Mouse (Mus musculus) mature B cell (primary cell): ENCODE results near the gene Actbl2.

ENCODE experiments used
- in situ Hi-C: fragments of 300-500 bp; cut with MboI; formaldehyde crosslinking; loops from 2 replicates; pipeline ENCODE4 v1.14.3; 2019

Actbl2 gene

DNA sequence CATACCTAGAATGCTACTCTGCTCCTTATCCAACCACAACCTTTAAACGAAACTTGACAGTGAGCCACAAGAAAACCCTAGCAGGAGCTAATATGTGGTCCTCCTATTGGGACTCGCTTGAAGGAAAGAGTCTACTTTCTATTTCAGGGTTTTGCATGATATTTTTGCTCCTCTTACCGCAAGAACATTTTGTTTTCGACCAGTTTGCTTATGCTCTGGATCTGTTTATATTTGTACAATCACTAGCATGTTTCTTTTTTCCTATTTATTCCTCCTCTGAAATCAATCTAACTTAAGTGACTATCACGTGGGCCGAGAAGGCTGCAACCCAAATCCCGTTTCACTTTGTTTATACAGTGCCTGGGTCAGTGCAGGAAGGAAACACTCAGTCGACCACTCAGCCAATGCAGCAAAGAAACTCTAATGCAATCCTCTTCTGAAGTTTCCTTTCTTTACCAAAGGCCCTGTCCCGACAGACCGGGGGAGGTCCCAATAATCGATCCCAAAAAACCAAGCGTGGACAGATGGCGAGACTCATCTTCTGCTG, 15.0 kb downstream of the Actbl2 start:
- in situ Hi-C loops: no loop called here

DNA sequence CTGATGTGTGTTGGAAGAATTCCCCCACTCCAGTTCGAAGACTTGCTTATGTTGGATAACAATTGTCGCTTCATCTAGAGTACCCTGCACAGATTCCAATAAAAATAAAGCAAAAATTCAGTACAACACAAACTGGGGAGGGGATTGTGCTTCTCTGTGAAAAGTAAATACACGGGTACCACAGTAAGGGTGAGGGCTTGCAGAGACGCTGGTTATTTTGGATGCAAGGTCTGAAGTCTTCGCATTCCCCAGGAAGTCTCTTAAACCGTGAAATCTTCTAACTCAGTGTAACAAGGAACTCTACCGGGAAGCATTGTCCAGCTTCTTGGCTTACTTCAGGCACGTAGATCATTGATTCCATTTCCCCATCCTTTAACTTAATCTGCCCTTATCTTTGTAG, 17.1 kb downstream of the Actbl2 start:
- in situ Hi-C loops: no loop called here

DNA sequence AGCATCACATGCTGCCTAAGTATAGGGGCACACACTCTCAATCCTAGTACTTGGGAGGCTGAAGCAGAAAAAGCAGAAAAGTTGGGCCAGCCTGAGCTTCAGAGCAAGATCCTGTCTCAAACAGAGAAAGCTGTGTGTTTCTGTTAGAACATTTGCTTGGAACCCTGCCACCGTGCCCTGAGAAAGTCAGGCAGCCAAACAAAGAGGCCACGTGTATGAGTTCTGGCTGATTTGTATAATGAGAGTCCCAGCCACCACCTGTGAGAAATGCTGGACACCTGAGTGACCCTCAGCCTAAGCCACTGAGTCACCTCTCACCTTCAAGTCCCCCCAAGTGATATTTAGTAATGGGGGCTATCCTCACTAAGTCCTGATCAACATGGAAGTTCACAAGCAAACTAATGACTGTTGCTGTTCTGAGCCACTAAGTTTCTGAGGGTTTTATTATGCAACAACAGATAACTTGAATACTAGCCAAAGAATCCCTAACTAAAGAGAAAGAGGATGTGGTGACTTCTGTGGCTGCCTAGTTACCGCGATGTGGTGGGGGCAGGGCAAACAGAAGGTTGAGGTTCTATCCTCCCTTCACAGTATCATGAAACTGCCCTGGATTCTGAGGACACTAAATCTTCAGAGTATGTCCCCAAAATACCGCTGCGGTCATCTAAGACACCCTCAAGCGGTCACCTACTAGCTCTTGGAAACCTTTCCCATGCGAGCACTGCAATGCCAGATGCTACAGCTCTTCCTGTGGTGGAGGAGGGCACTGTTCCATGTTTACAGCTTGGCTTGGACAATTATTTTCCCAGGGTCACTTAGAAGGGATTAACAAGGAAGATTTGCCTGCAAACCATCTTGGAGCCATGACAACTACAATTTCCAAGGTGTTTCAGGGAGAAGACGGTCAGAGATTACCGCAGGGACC, 31.9 kb downstream of the Actbl2 start:
- in situ Hi-C loops: no loop called here

- in situ Hi-C loops: no loop called here
Observed at GRCm38 (mm10) chr13:111291161-111291957, 36.5 kb downstream of the Actbl2 start.

DNA sequence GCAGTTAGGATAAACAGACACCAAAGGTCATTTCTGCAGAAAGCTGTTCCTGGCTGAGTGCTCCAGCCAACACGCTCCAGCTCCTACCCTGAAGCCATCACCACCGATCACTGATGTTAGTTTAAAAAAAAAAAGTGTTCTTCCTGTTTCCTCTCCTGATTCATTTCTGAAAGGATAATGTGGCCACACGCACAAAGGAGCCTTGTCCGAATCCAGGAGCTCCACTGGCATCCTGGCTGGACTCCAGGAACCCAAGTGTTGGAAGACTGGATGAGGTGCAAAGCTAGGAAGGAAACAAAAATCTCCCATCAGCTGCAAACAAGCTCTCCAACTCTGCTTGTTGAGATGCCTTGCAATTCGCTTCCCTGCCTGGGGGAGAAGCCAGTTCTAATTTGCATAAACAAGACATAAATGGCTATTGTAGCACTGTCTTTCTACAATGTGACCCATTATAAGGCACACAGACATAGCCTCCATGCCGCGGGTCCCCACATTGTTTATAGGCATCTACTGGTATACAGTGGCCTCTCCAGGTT, 37.2 kb downstream of the Actbl2 start:
- in situ Hi-C loops: no loop called here

GRCm38 (mm10) chr13:111293478-111293877, 38.7 kb downstream of the Actbl2 start:
- in situ Hi-C loops: no loop called here

DNA sequence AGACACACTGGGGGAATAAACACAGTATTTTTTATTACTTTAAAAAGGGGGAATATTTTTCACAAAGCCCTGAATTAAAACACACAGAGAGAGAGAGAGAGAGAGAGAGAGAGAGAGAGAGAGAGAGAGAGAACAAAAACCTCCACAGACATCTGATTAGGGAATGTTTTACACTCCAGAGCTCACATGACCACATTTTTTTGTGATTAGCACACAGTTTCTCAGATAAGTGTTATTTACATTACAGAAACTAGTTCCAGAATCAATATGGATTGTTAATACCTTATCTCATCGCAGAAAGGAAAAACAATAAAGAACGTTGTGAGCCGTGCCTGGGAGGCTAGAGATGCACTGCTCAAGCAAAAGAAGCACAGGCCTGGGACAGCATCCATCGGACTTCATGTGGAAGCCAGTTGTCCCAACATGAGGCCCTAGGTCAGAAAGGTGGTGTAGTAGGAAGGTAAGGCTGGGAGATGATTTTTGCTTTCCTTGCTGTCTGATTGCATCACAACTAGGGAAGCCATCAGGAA, 40.2 kb downstream of the Actbl2 start:
- in situ Hi-C loops: no loop called here

DNA sequence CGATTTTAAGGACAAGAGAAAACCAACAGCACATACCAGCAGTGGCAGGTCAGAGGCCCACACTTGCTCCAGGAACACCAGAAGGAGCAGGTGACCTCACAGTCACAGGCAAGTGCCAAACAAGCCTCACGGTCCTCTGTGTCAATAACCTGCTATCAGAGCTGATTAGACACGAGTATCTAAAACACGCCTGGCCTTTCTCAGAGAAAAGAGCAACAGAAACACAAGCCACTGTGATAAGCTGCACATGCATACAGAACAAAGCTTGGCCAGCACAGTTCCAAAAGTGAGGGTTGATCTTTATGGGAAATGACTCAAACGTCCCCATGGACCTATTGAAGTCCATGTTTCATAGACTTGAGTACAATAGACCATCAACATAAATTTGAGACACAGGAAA, 41.2 kb downstream of the Actbl2 start:
- in situ Hi-C loops: no loop called here

- in situ Hi-C loops: no loop called here
Observed at GRCm38 (mm10) chr13:111297614-111298013, 42.8 kb downstream of the Actbl2 start.

DNA sequence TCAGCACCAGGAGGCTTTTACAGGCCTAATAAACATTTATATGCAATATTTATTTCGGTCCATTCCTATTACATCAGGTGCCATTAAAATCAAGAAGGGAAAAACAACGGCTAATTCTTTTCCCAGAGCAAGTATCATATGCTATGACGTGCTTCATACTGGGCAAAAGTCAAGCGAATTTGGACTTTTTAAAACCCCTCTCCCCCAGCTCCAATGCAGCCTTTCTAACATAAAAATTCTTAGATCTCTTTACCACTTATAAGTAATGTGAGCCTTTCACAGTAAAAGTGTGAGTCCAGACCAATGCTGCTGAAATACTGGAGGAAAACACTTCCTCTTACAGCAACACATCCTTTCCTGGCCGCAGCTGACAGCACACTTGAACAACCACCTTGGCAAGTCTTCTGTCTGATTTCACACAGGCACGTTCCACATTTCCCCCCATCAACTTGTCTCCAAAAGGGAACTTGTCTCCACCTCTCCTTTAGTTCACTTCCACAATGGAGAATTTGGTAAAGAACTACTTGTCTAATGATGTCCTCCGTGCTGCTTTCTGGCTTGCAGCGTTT, 44.4 kb downstream of the Actbl2 start:
- in situ Hi-C loops: no loop called here

GRCm38 (mm10) chr13:111300846-111301245, 46.0 kb downstream of the Actbl2 start:
- in situ Hi-C loops: no loop called here

- in situ Hi-C loops: no loop called here
Observed at GRCm38 (mm10) chr13:111301431-111301830, 46.6 kb downstream of the Actbl2 start.

- in situ Hi-C loops: no loop called here
Observed at GRCm38 (mm10) chr13:111304194-111304593, 49.4 kb downstream of the Actbl2 start.

DNA sequence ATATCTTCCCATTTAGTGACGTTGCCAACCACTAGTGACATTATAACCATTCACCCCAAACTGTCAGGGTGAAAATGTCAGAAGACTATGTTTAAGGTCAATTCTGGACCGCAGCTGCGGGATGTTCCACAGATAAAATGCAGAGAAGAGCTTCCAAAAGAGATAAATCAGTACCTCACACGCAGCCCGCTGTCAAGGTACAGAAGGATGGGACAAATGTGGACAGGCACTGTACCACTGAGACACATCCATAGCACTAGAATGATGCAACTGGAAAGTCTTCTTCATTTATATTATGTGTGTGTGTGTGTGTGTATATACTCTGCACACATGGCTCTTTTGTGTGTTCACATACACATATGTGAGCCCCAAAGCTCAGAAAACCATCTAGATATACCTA, 49.9 kb downstream of the Actbl2 start:
- in situ Hi-C loops: no loop called here
